Mouse (Mus musculus) small intestine, adult 2 months (tissue): ENCODE results near the gene Tmem235.

ENCODE experiments used
- CTCF ChIP-seq: fragments of 200-500 bp; IDR thresholded peaks from 2 replicates; pipeline ENCODE4 v1.5.1; 2012; ENCODE audit warnings: low read depth, mild to moderate bottlenecking, control low read depth, inconsistent platforms, low read length, moderate library complexity, mixed read lengths; ENCODE audit not compliant: insufficient replicate concordance, insufficient read length; ENCODE audit errors: extremely low read depth
- POLR2A ChIP-seq: fragments of 200-500 bp; IDR thresholded peaks from 2 replicates; pipeline ENCODE4 v1.6.1; 2012; ENCODE audit warnings: low read depth, mild to moderate bottlenecking, control low read depth, inconsistent platforms, low read length, moderate library complexity

- TF ChIP-seq POLR2A (no peak), CTCF (no peak)
Measured at GRCm38 (mm10) chr11:117858392-117858791, 2.2 kb upstream of the Tmem235 start.
